Mouse (Mus musculus) heart, adult 2 months (tissue): ENCODE results near the gene Dock11.
A peak's percentile ranks its signal among the peaks of the same experiment; 100 is the strongest.

ENCODE experiments used
- CTCF ChIP-seq: fragments of 200-600 bp; IDR thresholded peaks from 2 replicates; pipeline ENCODE4 v1.8.1; 2022; ENCODE audit warnings: antibody characterized with exemption, mild to moderate bottlenecking, moderate library complexity
- POLR2A ChIP-seq: fragments of 200-500 bp; IDR thresholded peaks from 2 replicates; pipeline ENCODE4 v1.6.1; 2011; ENCODE audit warnings: mild to moderate bottlenecking, low read depth, low read length, control low read depth; ENCODE audit not compliant: insufficient read depth

DNA sequence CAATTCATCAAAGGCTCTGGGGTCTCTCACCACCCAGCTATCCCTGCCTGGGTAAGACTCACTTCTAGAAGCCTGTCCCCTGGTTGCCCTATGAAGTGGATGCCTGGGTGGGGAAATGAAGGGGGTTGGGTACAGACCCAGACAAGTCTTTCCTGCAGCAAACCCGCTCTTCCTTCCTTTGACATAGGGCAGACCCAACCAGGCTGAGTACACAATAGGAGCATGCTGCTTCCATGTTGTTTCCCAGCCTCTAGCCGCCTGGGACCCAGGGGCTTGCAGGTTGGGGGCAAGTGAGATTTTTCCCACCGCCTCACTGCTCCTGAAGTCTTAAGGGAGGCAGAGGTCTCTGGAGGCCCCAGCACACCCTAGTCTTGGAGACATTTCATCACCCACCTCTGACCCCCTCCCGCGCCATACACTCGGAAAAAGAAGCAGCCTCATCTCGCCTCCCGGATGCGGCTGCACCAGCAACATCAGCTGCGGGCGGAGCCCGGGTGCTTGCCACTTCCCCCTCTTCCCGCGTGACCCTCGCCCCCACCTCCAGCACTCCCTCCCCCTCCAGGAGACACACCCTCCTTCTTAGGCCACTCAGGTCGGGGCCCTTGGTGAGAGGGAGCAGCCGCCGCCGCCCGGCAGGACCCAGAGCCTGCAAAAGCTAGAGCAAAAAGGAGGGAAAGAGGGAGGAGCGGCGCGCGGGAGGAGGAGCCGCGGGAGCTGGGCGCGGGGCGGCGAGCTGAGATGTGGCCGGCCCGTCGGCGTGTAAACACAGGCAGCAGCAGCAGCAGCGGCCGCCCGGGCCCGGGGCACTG is at the start of gene Dock11:
- TF ChIP-seq CTCF (no peak), POLR2A (peak; percentile 21; the same call in 1 of the 2 replicates)
